Comparison of ENCODE assay signal across 22 mouse cellular contexts in the genomic region with DNA sequence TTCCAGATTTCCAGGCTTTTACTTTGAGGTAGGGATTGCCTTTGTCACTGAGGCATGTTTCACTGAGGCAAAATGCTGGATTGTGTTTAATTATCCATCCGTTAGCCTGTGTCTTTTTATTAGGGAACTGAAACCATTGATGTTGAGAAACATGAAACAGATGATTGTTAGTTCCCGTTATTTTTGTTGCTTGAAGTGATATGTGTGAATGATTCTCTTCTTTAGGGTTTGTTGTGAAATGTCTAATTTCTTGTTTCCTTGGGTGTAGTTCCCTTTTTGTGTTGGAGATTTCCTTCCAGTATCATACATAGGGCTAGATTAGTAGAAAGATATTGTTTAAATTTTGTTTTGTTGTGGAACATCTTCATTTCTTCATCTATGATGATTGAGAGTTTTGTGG.
A peak's percentile ranks its signal among the peaks of the same experiment; 100 is the strongest.
DNase-seq lines count a peak whose midpoint lies in the region; ATAC-seq lines count a peak whose summit lies in the region.
"Had no signal": no experiment of that assay in that cellular context is flagged by ENCODE, and none has a peak within 500 bp of the region (broad histone marks: within the 10 kb centered on the region; RNA-seq: fewer than 3 reads in every experiment).

No protein-coding gene starts in this region.

- peak; percentile 93 for ATAC-seq in common myeloid progenitor, adult 5-6 weeks (replicated peaks; ENCODE audit: low read depth, poor library complexity, severe bottlenecking)
- ATAC-seq in megakaryocyte, adult 5-6 weeks (ENCODE audit: poor library complexity, severe bottlenecking) = peak; percentile 99
- ATAC-seq: forebrain, embryonic 13.5 days; forebrain, embryonic 16.5 days; hindbrain, embryonic 16.5 days; intestine, embryonic 15.5 days; Patski had no signal

- DNase-seq in A20 (ENCODE audit: low read depth, low spot score) = peak; percentile 50
- no peak for DNase-seq in heart, adult 8-10 months (ENCODE audit: low spot score)
- DNase-seq in urinary bladder, postnatal 4 days (ENCODE audit: low spot score in 2 of 2) = no peak
- no peak for DNase-seq in layer of hippocampus, adult 18-20 months (ENCODE audit: low spot score in 2 of 2)
- DNase-seq: adrenal gland, postnatal 10 days; adrenal gland, postnatal 36 days; B cell, adult 2 months; cerebellum, adult 11-12 months; cerebellum, adult 8-10 months; cerebellum, postnatal 10 days; cerebellum, postnatal 36 days; gastrocnemius, postnatal 10 days; gastrocnemius, postnatal 36 days; heart, adult 18-20 months; heart, postnatal 14 days had no signal
